Mouse (Mus musculus) heart, postnatal 0 days (tissue): ENCODE measurements around the gene Mroh2a. TPM values are rescaled to one million over a fixed set of nuclear protein-coding genes. Genes with fewer than 3 reads are reported as not detected.
"Not testable (repeated sequence)": the region's sequence is repeated elsewhere in the genome, so short reads cannot be mapped to it uniquely, and the experiment has no call there.

Source experiments
- ATAC-seq: fragments of 200-750 bp; cut with Nextera tagmentation; 2 replicates; pipeline ENCODE4 v1.8.0; 2017; ENCODE audit warnings: low read depth, moderate number of reproducible peaks, moderate library complexity; ENCODE audit not compliant: insufficient read depth
- DNase-seq: peaks from one replicate; pipeline ENCODE4 v3.0.0-alpha.2; 2016; ENCODE audit warnings: low spot score
- H3K27ac ChIP-seq: fragments of 300-500 bp; sonication (generic); 2 replicates; pipeline ENCODE4 v1.5.1; 2014; ENCODE audit warnings: low read depth, mild to moderate bottlenecking
- H3K27me3 ChIP-seq: fragments of 300-500 bp; sonication (generic); 2 replicates; pipeline ENCODE4 v1.6.1; 2014; ENCODE audit warnings: low read length, mixed read lengths; ENCODE audit not compliant: control insufficient read depth, insufficient read depth
- H3K36me3 ChIP-seq: fragments of 300-500 bp; sonication (generic); replicated peaks from 2 replicates; pipeline ENCODE4 v1.6.1; 2014; ENCODE audit warnings: low read length, mixed read lengths; ENCODE audit not compliant: control insufficient read depth, insufficient read depth
- H3K4me1 ChIP-seq: fragments of 300-500 bp; sonication (generic); 2 replicates; pipeline ENCODE4 v1.6.1; 2014; ENCODE audit warnings: antibody characterized with exemption; ENCODE audit not compliant: control insufficient read depth, insufficient read depth
- H3K4me2 ChIP-seq: fragments of 300-500 bp; sonication (generic); 2 replicates; pipeline ENCODE4 v1.6.1; 2014; ENCODE audit warnings: low read depth, mild to moderate bottlenecking, low read length, moderate library complexity
- H3K4me3 ChIP-seq: fragments of 300-500 bp; sonication (generic); 2 replicates; pipeline ENCODE4 v1.5.1; 2014; ENCODE audit warnings: low read depth, low read length
- H3K9ac ChIP-seq: fragments of 300-500 bp; sonication (generic); replicated peaks from 2 replicates; pipeline ENCODE4 v1.6.1; 2014; ENCODE audit warnings: low read depth, low read length, mixed read lengths
- H3K9me3 ChIP-seq: fragments of 300-500 bp; sonication (generic); replicated peaks from 2 replicates; pipeline ENCODE4 v1.6.1; 2016; ENCODE audit warnings: low read length; ENCODE audit not compliant: control insufficient read depth
- CTCF ChIP-seq: IDR thresholded peaks from 2 replicates; pipeline ENCODE4 v1.5.1; 2016; ENCODE audit warnings: antibody characterized with exemption, control low read depth, low read depth
- EP300 ChIP-seq: IDR thresholded peaks from 2 replicates; pipeline ENCODE4 v1.6.1; 2016; ENCODE audit warnings: antibody characterized with exemption, low read depth
- WGBS: fragments of 180-500 bp; shearing (Covaris S2); extraction: QIAGEN DNeasy Blood & Tissue Kit; methylation state at CpG from one replicate; pipeline ENCODE4 v1.1.7; 2014; 5-methylcytosine and 5-hydroxymethylcytosine counted together
- polyA plus RNA-seq: library from polyadenylated mRNA; unstranded; fragments of >200 nt; fragmentation: Nextera tagmentation; extraction: Ambion mirVana; gene quantifications from 2 replicates; pipeline ENCODE4 v1.2.1, GENCODE M21; 2015
- total RNA-seq: library from RNA; depleted of rRNA; stranded (reverse); fragments of >200 nt; gene quantifications from 2 replicates; pipeline ENCODE4 v1.2.3, GENCODE M21; 2014; ENCODE audit warnings: low replicate concordance

Gene Mroh2a
- total and polyA plus RNA-seq, 2 experiments from 2014 or later = 0.23 TPM; not detected in 1

GRCm38 (mm10) chr1:88219054-88219453 is 7.7 kb upstream of the Mroh2a start:
- no peaks in the 10 kb centered on the region for H3K36me3 ChIP-seq
- TF ChIP-seq CTCF (no peak), EP300 (no peak)
- no peak overlapping the region for H3K4me3 ChIP-seq
- WGBS = 10% methylated on average over 1 of the region's 1 CpGs
- no peaks in the 10 kb centered on the region for H3K27me3 ChIP-seq
- no peak overlapping the region for H3K4me2 ChIP-seq
- DNase-seq (no peak), ATAC-seq (no peak)
- H3K27ac ChIP-seq = no peak overlapping the region
- no peaks in the 10 kb centered on the region for H3K4me1 ChIP-seq
- no peak overlapping the region for H3K9ac ChIP-seq
- H3K9me3 ChIP-seq = peaks cover 32% of the 10 kb centered on the region

- Histone ChIP-seq H3K9ac (no peak overlapping the region), H3K9me3 (peaks cover 23% of the 10 kb centered on the region), H3K4me1 (no peaks in the 10 kb centered on the region), H3K4me3 (no peak overlapping the region), H3K4me2 (no peak overlapping the region), H3K27me3 (no peaks in the 10 kb centered on the region), H3K36me3 (no peaks in the 10 kb centered on the region), H3K27ac (no peak overlapping the region)
- TF ChIP-seq CTCF (no peak), EP300 (no peak)
- no peak for ATAC-seq
- no peak for DNase-seq
Observed at GRCm38 (mm10) chr1:88220336-88220735, 6.5 kb upstream of the Mroh2a start.

GRCm38 (mm10) chr1:88222216-88222615 is 4.6 kb upstream of the Mroh2a start:
- TF ChIP-seq EP300 (no peak), CTCF (no peak)
- peaks cover 25% of the 10 kb centered on the region for H3K9me3 ChIP-seq
- no peaks in the 10 kb centered on the region for H3K4me1 ChIP-seq
- no peaks in the 10 kb centered on the region for H3K36me3 ChIP-seq
- ATAC-seq = no peak
- 35% methylated on average over 2 of the region's 2 CpGs for WGBS
- H3K4me3 ChIP-seq = no peak overlapping the region
- H3K27me3 ChIP-seq = no peaks in the 10 kb centered on the region
- H3K4me2 ChIP-seq = no peak overlapping the region
- H3K9ac ChIP-seq = no peak overlapping the region
- H3K27ac ChIP-seq = no peak overlapping the region
- DNase-seq = no peak

DNA sequence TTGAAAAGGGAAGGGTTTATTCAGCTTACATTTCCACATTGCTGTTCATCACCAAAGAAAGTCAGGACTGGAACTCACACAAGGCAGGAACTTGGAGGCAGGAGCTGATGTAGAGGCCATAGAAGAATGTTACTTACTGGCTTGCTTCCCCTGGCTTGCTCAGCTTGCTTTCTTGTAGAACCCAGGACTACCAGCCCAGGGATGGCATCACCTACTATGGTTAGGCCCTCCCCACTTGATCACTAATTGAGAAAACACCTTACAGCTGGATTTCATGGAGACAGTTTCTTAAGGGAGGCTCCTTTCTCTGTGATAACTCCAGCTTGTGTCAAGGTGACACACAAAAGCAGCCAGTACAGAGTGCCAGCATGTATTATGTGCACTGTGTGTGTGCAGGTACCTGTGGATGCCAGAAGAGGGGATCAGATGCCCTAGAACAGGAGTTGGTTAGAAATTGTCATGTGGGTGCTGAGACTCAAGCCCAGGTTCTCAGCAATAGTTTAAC is 3.7 kb upstream of the Mroh2a start:
- not testable (repeated sequence) for H3K4me1 ChIP-seq, ATAC-seq, H3K4me3 ChIP-seq, H3K9ac ChIP-seq, H3K36me3 ChIP-seq, DNase-seq, H3K27me3 ChIP-seq, H3K4me2 ChIP-seq, H3K27ac ChIP-seq
- H3K9me3 ChIP-seq = peaks cover 28% of the 10 kb centered on the region

GRCm38 (mm10) chr1:88223591-88223990 is 3.2 kb upstream of the Mroh2a start:
- Histone ChIP-seq H3K9ac (no peak overlapping the region), H3K36me3 (no peaks in the 10 kb centered on the region), H3K4me2 (no peak overlapping the region), H3K4me3 (no peak overlapping the region), H3K4me1 (no peaks in the 10 kb centered on the region), H3K9me3 (peaks cover 33% of the 10 kb centered on the region), H3K27ac (no peak overlapping the region), H3K27me3 (no peaks in the 10 kb centered on the region)
- no peak for DNase-seq
- TF ChIP-seq CTCF (no peak), EP300 (no peak)
- ATAC-seq = no peak
- 32% methylated on average over 1 of the region's 1 CpGs for WGBS

DNA sequence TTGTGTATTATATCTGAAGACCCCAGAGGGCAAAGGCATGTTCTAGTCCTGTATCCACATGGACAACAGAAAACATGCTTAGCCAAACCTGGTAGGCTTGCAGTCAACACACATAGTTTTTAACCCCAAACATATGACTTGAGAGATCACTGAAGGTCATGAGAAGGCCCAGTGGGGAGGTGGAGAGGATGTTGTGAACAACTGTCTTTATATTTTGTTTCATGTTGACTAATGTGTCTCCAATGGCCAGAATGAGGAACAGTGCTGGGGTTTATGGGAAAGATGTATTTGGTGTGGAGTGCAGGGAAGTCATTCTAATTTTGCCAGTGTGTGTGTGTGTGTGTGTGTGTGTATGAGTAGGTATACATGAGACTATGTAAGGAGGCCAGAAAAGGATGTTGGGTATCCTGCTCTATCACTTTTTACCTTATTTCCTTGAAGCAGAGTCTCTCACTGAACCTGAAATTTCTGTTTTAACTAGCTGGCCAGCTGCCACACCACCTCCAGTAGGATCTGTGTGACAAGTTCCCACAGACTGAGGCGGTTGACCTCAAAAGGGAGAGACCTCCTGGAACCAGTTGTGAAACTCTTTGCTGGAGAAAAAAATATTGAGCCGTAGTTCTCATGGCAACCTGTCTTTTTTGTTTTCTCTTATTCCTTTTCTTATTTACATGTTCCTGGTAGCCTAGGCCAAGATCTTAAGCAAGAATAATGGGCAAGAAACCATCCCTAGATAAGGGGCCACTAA is 2.6 kb upstream of the Mroh2a start:
- DNase-seq = no peak

GRCm38 (mm10) chr1:88225301-88225700 is 1.5 kb upstream of the Mroh2a start:
- not testable (repeated sequence) for H3K36me3 ChIP-seq, H3K27me3 ChIP-seq, H3K27ac ChIP-seq, H3K9ac ChIP-seq, H3K4me3 ChIP-seq, ATAC-seq, H3K4me1 ChIP-seq, DNase-seq, H3K4me2 ChIP-seq
- 24% methylated on average over 2 of the region's 2 CpGs for WGBS
- peaks cover 49% of the 10 kb centered on the region for H3K9me3 ChIP-seq

More for the DNA sequence above, 2.6 kb upstream of the Mroh2a start:
- Histone ChIP-seq H3K27me3 (no peaks in the 10 kb centered on the region), H3K27ac (no peak overlapping the region), H3K9ac (no peak overlapping the region), H3K4me3 (no peak overlapping the region), H3K9me3 (peaks cover 38% of the 10 kb centered on the region), H3K4me2 (no peak overlapping the region), H3K36me3 (no peaks in the 10 kb centered on the region), H3K4me1 (no peaks in the 10 kb centered on the region)
- WGBS = 56% methylated on average over 2 of the region's 2 CpGs
- TF ChIP-seq EP300 (no peak), CTCF (no peak)
- ATAC-seq = no peak
